Mouse (Mus musculus): ENCODE data around the gene Rab7.

Rab7 gene

GRCm38 (mm10) chr6:88004773-88005172 lies 40.3 kb downstream of the Rab7 start:
- WGBS = 68% methylated on average over 14 of the region's 14 CpGs

GRCm38 (mm10) chr6:88003439-88003838 lies 41.6 kb downstream of the Rab7 start:
- 52% methylated on average over 4 of the region's 4 CpGs for WGBS

- 72% methylated on average over 4 of the region's 4 CpGs for WGBS
These were observed 46.7 kb downstream of the Rab7 start for GRCm38 (mm10) chr6:87998358-87998757.

GRCm38 (mm10) chr6:87997706-87998265 lies 47.3 kb downstream of the Rab7 start:
- WGBS = 62% methylated on average over 7 of the region's 7 CpGs

GRCm38 (mm10) chr6:87996606-87997005 lies 48.5 kb downstream of the Rab7 start:
- WGBS = 74% methylated on average over 9 of the region's 9 CpGs

GRCm38 (mm10) chr6:87995519-87995918 lies 49.6 kb downstream of the Rab7 start:
- 77% methylated on average over 4 of the region's 4 CpGs for WGBS

- WGBS = 12% methylated on average over 18 of the region's 18 CpGs
These were observed 51.1 kb downstream of the Rab7 start for GRCm38 (mm10) chr6:87993790-87994571.

- WGBS = 51% methylated on average over 6 of the region's 6 CpGs
These were observed 52.3 kb downstream of the Rab7 start for GRCm38 (mm10) chr6:87992733-87993132.

- 68% methylated on average over 1 of the region's 1 CpGs for WGBS
These were observed 53.2 kb downstream of the Rab7 start for GRCm38 (mm10) chr6:87991886-87992285.

GRCm38 (mm10) chr6:87991216-87991615 lies 53.9 kb downstream of the Rab7 start:
- WGBS = 73% methylated on average over 4 of the region's 4 CpGs

GRCm38 (mm10) chr6:87982506-87982905 lies 62.6 kb downstream of the Rab7 start:
- 52% methylated on average over 9 of the region's 9 CpGs for WGBS

- WGBS = 2% methylated on average over 49 of the region's 55 CpGs
These were observed 63.4 kb downstream of the Rab7 start, which contains the start of gene H1fx for GRCm38 (mm10) chr6:87981547-87982256. H1fx (minus strand) TSS chr6:87981637.

GRCm38 (mm10) chr6:87981030-87981485 lies 64.0 kb downstream of the Rab7 start:
- under 1% methylated on average over 52 of the region's 56 CpGs for WGBS

- under 1% methylated on average over 59 of the region's 66 CpGs for WGBS
These were observed 64.6 kb downstream of the Rab7 start for GRCm38 (mm10) chr6:87980374-87981029.

GRCm38 (mm10) chr6:87979728-87980127 lies 65.3 kb downstream of the Rab7 start:
- WGBS = 81% methylated on average over 3 of the region's 3 CpGs

- WGBS = 45% methylated on average over 2 of the region's 2 CpGs
These were observed 75.0 kb downstream of the Rab7 start for GRCm38 (mm10) chr6:87970041-87970440.

GRCm38 (mm10) chr6:87962457-87962856 lies 82.6 kb downstream of the Rab7 start:
- 68% methylated on average over 4 of the region's 4 CpGs for WGBS

Data from cerebral cortex, adult 2 months (tissue).